Mouse (Mus musculus) fibroblast of lung, adult 2 months (primary cell): ENCODE measurements at regions not wholly inside any gene's neighbourhood (a gene's known extent, or its start where the extent isn't known, plus 50 kb on each side); places are given as distances from the start of the nearest gene placed in this dataset.
A peak's percentile ranks its signal among the peaks of the same experiment; 100 is the strongest.

Experiments used
- DNase-seq: peaks from one replicate; pipeline ENCODE4 v3.0.0-alpha.2; 2011; ENCODE audit warnings: low read depth

DNA sequence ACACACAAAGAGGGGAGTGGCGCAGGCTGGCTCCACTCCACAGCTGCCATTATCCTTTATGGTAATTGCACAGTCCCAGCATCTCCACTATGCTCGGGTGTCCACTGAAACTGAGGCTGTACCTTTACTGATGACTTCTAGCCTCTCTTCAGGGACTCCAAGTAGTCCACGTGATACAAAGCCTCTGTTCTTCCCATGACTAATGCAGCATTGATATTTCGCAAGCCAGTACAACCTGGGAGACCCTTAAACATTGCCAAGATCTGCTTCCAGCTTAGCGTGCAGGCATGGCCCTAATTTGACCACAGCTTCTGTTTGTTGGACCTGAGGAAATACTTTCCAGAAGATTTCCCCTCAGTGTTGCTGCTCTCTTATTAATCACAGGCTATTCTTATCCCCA lies 215.8 kb downstream of the Galc start:
- peak; percentile 52 for DNase-seq

DNA sequence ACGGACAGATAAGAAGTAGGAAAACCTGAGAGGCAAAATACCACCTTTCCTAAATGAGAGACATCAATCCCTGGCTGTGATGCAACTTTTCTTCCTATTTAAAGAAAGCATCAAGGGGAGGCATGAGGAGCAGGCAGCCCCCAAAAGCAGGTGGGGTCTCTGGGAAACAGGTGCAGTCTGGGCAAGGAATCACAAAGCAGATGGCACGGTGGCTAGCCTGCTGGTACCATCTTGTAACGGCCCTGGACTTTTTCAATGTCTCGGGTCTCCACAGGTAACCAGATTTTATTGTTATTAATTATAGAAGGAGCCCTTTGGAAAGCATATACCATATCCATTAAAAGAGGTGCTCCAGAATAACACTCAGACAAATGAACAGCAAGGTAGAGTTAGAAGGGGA lies 219.6 kb downstream of the Galc start:
- DNase-seq = no peak

DNA sequence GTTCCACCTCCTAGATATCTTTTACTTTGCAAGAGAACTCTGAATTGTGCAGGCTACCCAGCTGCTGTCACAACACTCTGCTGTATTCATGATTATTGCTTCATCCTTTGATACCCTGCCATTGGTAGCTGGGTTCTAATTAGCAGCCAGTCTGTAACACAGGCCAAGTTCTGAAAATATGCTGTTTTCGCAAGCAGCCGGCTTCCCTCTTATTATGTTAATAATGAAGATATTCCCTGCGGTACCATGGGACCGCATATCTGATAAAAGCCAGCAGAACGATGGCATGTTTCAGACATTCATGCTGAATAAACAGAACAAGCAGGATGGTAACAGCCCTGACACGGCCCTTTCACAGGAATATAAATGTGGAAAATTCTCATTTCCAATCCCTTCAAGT lies 235.6 kb downstream of the Galc start:
- no peak for DNase-seq

DNA sequence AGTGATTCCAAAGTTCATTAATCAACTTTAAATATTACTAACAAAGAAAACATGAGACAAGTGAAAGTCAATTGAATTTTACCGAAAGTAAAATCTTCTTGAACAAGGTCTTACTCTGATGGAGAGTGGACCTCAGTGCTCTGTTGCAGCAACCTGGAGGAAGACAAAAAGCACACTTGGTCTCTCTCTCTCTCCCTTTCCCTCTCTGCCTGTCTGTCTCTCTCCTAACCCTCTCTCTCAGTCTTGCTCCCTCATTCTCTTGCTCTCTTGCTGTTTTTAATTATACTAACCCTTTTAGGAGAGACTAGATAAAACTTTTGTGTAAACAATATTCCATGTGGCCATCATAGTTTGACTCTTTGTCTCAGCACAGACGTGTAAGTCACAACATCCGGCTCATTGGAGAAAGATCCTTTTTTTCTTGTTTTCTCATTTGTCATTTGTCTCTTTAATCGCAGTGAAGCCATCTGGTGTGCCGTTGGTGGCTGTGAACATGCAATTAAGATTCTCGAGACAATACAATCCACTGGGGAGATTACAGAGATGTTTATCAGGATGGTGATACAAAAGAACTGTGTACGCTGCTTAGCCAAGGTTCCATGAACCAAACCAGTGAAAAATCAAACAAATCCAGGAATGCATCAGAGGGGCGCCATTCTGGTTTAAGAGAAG lies 244.5 kb downstream of the Galc start:
- no peak for DNase-seq

DNA sequence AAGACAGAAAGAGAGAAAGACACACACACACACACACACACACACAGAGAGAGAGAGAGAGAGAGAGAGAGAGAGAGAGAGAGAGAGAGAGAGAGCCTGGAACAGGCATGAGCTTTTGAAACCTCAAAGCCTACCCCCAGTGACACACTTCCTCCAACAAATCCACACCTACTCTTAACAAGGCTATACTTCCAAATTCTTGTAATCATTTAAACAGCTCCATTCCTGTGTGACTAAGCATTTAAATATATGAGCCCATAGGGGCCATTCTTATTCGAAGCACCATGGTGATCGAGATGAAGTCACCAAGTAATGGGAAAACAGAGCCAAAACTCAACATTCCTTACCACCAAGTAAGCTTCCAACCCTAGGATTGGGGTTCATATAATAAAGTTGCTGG lies 250.1 kb downstream of the Galc start:
- no peak for DNase-seq

DNA sequence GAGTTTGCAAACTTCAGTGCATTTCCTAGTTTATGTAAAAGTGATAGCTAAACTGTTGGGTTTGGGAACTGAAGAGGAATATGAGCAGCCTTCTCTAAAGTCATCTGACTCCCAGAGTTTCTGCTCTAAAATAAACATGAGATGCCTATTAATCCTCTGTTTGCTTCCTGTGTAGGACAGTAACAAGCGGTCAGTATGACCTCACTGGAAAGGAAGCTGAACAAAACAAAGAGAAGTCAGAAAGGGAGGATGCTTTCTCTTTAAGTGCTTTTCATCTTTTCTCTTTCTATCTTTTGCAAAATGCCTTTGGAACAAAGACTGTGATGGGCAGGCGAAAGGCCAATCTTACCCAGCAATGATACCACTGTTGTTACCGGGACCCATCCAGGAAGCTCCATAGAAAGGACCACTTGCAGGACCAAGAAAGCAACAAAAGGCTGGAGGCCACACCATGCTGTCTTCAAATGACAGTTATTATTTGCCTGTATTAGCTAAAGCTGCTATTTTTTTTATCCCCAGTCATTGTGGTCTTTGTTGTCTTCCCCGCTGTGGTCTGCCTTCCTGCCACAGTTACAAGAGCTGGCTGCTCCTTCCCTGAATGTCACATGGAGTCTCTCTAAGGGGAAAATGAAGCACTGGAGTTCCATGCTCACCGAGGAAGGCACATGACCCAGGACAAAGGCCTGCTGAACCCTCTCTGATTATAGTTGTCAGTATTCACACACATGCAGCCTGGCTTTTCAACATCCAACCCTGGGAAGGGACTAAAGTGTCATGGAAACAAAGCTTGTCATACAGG lies 253.4 kb downstream of the Galc start:
- DNase-seq = no peak

DNA sequence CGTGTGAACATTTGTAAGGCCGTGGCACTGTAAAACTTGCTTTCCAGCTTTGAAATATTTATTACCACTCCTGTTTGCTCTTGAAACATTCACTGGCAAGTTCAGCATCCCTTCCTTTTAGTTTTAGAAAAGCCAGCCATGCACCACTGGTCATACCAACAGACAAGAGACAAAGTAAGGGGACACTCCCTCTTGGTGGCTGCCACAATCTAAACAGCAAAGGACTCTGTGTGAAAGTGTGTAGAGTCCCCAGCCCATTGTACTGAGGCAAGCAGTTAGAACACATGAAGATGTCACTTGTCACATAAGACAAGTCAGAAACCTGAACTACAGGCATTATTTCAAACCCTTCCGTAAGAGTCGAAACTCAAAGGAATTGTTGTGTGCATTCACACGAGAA lies 257.0 kb downstream of the Galc start:
- DNase-seq = no peak

DNA sequence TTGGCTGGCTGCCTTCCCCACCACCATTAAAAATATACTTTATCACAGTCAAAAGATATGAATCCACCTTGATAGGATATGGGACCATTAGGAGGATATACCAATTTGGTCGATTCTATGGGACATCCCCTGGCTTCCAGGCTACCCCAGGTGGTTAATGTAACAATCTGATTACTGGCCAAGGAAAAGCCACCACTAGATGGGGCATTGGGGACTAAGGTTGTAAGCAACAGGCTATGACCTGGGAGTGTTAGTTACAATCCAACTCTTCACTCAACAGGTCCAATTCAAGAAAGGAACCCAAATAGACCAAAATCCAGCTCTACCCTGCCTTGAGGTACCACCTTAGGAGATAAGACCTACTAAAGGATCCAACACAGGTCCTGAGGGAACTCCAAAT lies 264.4 kb downstream of the Galc start:
- no peak for DNase-seq

DNA sequence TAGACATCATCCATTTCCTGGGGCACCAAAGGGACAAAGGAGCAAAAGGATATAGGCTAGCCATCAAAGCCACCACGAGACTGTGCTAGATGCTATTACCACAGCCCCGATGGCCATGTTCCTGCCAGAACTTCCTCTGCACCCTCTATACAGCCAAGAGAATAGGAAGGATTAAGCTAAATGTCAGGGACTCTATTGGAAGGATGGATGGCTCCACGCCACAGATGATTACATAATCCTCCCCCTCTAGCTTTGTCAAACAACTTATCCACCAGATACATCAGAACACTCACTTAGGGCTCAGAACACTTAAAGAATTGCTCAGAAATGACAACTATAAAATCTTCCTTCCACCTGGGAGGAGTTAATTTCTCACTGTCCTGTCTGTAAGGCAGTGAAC lies 265.3 kb downstream of the Galc start:
- DNase-seq = no peak

DNA sequence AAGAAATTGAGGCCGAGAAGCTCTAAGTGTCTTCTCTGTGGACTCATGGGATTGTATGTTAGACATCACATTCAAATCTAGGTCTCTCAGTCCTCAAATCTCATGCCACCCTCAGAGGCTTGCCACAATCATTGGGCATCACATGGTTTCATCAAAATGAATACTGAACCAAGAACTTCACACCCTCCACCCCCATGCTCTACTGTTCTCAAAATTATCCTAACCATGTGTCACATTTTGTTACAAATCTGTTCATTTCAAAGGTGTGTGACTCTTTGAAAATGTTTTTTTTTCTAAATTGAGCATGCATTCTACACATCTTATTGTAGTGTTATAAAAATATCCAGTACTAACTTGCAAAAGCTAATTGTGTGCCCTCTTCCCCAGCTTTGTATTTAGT lies 275.9 kb downstream of the Galc start:
- DNase-seq = no peak

DNA sequence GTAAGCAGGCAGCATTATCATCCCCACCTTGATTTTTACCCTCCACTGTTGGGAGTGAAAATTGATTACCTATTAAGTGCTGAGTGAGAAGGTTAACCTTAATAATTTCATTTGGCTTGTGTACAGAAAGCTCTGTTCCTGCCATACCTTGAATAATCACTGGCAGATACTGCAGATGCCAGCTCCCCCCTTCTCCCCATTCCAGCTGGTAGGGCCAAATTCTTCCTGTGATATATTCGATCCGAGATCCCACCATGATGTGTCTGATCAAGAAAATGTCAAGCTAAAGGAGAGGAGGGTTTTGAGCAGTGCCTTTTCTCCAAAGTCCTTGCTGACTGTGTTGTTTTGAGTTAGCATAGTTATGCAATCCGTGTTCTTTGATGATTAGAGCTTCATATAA lies 280.6 kb downstream of the Galc start:
- no peak for DNase-seq

DNA sequence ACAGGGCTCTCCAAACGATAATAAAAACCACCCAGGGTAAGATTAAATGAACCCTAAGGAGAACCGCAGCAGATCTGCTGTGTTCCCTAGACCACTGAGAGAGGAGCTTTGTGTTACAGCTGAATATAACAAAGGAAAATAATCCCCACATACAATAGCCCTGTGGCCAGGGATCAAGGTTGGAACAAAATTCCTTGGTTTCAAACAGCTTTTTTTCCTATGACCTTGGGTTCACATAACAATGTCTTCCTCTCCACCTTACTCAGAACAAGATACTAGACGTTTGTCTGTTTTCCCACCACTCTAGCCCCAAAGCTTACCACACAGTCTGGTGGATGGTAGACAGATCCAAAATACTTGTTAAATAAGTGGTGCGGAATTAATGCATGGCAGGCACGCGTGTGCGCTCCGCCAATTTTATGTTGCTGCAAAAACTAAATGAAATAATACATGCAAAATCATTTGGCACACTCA lies 281.0 kb downstream of the Galc start:
- DNase-seq = no peak

DNA sequence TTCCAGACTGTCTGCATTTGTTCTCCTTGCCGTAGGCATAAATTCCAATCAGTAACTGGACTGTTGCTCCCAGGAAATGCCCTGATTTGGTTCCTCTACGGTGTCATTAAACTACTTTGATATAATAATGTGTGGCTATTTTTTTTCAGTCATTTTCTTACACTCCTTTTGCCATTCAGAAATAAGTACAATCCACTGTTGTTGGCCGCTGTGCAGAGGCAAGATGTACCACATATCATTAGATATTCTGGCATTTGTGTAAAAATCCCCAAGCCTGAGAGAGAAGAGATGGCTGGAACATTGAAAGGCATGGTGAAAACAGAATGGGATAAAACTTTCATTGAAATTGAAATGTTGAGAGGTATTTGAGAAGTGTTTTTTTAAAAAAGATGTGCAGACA lies 281.6 kb downstream of the Galc start:
- no peak for DNase-seq

DNA sequence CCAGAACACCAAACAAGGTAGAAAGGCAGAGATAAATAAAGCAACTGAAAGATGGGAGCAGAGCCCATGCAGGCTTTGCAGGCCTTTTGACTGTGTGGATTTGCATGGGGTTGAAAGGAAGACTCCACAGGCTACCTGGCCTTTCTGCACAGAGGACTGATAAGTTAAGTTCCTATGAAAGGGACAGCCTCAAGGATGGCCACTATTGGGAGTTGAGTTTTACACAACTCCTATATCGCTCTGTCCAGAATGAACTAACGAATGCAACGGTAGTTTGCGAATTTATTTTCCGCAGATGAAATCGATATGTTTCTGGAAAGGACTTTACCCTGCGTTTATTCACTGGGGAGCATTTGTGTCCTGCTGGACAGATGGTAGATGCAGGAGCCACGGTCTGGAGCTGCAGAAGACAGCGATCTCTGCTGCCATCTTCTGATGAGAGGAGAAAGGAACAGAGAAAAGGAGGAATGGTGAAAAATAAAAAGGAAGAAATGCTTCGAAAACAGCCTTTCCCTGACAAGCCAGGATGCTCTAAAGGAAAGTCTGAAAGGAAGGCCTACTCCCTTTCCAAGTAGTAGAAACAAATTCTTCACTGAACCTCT lies 285.2 kb downstream of the Galc start:
- no peak for DNase-seq

DNA sequence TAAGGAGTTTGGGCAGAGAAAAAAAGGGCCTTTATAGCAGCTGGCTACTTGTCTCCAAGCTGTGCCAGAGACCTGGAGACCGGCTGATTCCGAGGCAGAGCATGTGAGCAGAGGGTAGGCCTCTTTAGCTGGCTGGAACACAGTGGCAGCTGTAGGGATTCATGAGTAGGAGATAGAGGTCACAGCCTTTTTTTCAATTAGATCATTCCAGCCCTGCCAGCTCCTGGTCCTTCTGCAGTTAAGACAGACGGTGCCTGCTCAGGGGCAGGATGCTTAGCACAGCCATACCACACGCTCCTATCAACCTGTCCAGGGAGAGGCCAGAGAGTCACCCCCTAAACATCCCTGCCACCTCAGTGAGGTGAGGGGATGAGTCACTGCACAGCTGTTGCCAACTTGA lies 302.1 kb downstream of the Galc start:
- no peak for DNase-seq

DNA sequence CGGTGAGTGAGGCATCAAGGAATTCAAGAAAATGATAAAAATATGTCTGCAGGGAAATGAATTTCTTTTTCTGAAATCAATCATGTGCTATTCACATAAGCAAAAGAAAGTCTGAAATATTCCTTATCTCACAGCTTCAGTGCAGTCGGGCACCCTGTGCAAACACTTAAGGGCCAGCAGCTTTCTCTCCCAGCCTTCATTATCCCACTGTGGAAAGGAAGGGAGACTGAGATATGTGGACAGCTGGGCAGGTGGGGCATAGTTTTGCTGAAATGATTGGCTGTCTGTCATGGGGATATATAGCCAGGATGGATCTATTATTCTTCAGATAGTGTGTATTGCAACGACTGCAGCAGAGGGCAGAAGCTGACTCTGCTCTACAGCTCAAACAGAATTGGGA lies 305.9 kb downstream of the Galc start:
- no peak for DNase-seq

DNA sequence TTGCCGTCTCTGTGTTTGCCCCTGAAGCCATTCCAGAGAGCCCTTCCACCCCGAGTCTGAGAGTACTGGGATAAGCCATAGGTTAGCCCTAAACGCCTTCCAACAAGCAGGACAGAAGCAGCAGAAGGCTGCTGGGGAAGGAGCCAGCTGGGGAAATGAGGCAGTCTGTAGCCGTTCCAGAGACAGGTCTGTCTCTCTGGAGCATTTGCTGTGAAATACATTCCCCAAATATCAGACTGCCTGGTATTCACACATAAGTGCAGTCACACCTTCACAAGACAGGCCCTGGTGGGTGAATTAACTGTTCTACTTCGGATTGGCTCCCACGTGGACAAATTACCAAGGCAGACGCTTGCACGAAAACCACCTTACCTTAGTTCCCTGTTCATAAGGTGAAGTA lies 307.1 kb downstream of the Galc start:
- DNase-seq = no peak

DNA sequence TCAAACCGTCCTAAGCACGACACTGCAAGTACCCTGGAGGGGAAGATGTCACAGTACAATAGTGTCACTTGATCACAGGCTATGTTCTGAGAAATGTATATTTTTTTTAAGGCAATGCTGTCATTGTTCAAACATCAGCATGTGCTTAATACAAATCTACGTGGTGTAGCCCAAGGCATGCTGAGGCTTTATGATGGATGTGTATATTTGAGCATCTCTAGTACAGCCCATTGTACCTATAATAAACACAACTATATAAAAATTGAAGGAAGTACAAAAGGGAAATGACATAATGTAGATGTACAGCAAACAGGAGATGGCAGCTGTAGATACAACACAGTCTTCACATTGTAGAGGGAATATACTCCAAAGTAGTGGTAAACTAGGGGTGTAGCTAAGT lies 309.2 kb downstream of the Galc start:
- DNase-seq = no peak

DNA sequence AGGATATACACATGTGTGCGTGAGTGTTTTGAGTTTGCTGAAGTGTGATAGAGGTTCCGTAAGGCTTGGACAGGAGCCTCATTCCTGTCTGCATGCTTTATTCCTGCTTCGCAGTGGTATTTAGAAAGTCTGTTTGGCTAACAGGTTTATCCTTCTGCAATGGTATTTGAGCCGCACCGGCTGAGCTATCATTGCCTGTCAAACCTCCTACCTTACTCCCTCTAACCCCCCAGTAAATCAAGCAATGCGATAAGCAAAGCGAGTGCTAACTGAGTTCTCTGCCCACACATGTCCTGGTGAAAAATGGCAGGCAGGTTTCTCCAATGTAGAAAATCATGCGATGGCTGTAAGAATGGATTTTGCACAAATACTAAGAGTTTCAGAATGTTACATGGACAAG lies 311.8 kb downstream of the Galc start:
- DNase-seq = no peak

DNA sequence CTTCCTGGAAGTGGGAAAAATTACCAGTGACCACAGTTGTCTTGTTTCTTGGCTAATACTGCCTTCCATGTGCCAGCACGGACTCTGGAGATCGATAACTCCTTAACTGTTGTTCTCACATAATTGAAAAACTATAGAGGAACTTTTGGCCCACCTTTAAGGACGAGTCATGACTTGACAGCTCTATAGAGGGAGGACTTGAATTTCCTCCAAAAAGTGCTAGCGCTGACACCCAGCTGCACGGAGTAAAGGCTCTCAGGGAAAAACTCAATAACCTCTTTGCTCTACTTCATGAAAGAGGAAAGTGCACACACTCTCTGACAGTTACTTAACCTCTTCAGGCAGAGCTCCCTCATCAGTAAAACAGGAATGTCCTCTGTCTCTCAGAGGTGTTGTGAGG lies 320.9 kb downstream of the Galc start:
- no peak for DNase-seq

DNA sequence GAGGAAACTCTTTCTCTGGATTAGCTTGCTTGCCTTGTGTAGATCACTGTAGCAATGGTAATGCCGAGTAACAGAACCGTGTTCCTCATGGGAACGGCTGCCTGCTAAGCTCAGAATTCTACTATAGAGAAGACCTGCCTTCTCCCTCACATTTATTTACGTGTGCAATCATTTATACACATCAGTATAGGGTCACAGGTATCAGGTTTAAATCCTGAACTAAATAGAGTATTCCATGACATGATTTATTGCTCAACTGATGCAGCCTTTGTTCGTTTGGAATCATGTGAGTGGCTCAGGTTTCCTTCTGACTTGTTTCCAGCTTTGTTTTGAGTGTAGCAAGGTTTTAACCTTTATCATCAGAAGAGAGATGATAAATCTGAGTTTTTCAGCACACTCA lies 329.4 kb downstream of the Galc start:
- DNase-seq = no peak

DNA sequence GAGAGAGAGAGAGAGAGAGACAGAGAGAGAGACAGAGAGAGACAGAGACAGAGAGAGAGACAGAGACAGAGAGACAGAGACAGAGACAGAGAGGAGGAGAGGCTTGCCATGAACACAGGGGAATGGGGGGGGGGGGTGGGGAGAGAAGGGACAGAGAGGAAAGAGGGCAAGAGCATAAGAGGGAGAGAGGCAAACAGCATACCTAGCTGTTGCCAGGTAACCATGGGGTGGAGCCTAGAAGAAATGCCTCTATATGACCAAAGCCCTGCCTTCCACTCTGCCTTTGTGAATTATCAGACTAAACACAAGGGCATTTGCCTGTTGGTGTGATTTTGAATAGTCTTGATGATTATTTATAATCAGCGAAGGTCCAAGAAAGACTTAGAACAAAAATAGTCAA lies 332.2 kb downstream of the Galc start:
- no peak for DNase-seq
